Mouse (Mus musculus): ENCODE data around the gene Slc10a1. TPM values are rescaled to one million over a fixed set of nuclear protein-coding genes. Genes with fewer than 3 reads are reported as not detected.

Gene Slc10a1
- polyA plus RNA-seq, 1 experiment from 2014 or later = 0.47 TPM

DNA sequence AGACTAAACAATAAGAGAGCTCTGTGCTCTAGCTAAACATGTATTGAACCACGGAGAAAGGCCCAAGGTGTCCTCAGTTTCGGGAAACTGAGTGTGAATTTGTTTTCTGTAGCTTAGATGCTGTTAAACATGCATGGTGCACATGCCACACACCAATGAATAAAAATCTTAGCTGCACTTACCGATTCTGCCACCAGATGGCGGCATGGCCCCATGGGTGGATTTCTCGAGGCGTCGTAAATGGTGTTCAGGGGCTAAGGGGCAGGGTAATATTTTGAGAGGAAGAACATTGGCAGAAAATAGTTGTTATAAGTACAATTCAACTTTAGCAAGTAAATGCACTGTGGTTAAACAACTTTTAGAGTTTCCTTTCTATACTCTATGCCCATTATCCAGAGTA lies 13.8 kb upstream of the Slc10a1 start:
- Histone ChIP-seq H3K4me3 (ENCODE audit: low read depth, low read length) (no peak overlapping the region), H3K4me2 (ENCODE audit: low read depth, severe bottlenecking) (no peak overlapping the region), H3K4me1 (ENCODE audit: control insufficient read depth, insufficient read depth, low read length) (no peaks in the 10 kb centered on the region), H3K36me3 (ENCODE audit: control insufficient read depth, insufficient read depth, low read length) (no peaks in the 10 kb centered on the region), H3K9ac (ENCODE audit: low read length) (no peak overlapping the region), H3K27me3 (ENCODE audit: control insufficient read depth, insufficient read depth, low read length) (no peaks in the 10 kb centered on the region), H3K9me3 (ENCODE audit: control insufficient read depth, low read length) (no peaks in the 10 kb centered on the region), H3K27ac (replicated peaks; ENCODE audit: low read depth, low read length) (no peak overlapping the region)
- WGBS = under 1% methylated on average over 7 of the region's 7 CpGs
- DNase-seq (ENCODE audit: low spot score) (peak; percentile 91), ATAC-seq (ENCODE audit: insufficient number of reproducible peaks, low FRiP score, low TSS enrichment, low read depth) (no peak)

DNA sequence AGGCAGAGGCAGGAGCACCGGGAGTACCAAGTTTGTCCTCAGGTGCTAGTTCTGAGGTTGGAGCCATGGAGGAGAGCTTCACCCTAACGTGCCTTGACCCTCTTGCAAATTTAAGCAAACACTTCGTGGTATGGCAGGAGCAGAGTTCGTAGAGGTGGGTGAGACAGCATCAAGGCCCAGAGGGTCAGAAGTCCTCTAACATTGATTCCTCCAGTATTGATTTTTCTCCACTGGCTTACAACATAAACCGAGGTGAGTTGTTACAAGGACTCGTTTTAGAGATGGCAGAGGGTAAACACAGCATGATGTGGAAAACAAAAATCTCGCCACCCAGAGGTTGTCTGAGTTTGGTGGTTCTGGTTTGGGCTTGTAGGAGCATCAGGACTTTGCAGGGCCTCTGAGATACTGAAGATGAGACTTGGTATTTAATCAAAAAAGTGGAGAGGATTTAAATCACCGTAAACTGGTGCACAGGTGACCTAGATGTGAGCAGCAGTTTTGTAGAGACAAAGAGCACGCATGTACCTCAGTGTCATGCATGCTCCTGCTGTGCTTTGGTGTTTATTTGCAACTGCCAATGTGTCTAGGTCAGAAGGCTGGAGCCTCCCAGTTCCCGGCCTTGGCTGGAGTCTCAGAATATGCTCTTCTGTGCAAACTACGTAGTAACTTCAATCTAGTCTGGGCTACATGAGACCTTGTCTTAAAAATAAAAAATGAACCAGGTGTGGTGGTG lies 7.6 kb upstream of the Slc10a1 start:
- ATAC-seq (ENCODE audit: insufficient number of reproducible peaks, low FRiP score, low TSS enrichment, low read depth) (no peak), DNase-seq (ENCODE audit: low spot score) (no peak)
- H3K4me2 ChIP-seq (ENCODE audit: low read depth, severe bottlenecking) = no peak overlapping the region
- H3K4me1 ChIP-seq (ENCODE audit: control insufficient read depth, insufficient read depth, low read length) = no peaks in the 10 kb centered on the region
- 86% methylated on average over 11 of the region's 11 CpGs for WGBS
- no peak overlapping the region for H3K4me3 ChIP-seq (ENCODE audit: low read depth, low read length)
- no peak overlapping the region for H3K9ac ChIP-seq (ENCODE audit: low read length)
- no peaks in the 10 kb centered on the region for H3K27me3 ChIP-seq (ENCODE audit: control insufficient read depth, insufficient read depth, low read length)
- no peaks in the 10 kb centered on the region for H3K9me3 ChIP-seq (ENCODE audit: control insufficient read depth, low read length)
- no peaks in the 10 kb centered on the region for H3K36me3 ChIP-seq (ENCODE audit: control insufficient read depth, insufficient read depth, low read length)
- no peak overlapping the region for H3K27ac ChIP-seq (replicated peaks; ENCODE audit: low read depth, low read length)

DNA sequence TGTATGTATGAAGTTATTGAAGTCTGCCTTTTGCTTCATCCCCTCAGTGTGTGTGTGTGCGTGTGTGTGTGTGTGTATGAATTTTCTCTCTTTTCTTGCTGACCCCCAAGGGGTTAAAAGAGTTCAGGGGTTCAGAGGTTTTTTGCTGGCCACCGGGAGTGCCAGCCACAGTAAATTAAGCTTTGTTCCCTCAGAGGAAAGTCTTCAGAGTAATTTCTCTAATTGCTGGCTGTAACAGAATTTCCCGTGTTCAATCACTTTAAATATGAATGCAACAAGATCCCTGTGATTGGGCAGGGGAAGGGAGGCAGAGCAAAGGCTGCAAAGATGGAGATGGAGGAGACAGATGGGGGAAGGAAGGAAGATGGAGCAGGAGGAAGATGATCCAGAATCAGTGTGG lies 3.3 kb upstream of the Slc10a1 start:
- no peak overlapping the region for H3K9ac ChIP-seq (ENCODE audit: low read length)
- no peaks in the 10 kb centered on the region for H3K36me3 ChIP-seq (ENCODE audit: control insufficient read depth, insufficient read depth, low read length)
- DNase-seq (ENCODE audit: low spot score) = no peak
- H3K27me3 ChIP-seq (ENCODE audit: control insufficient read depth, insufficient read depth, low read length) = no peaks in the 10 kb centered on the region
- H3K4me2 ChIP-seq (ENCODE audit: low read depth, severe bottlenecking) = no peak overlapping the region
- H3K4me1 ChIP-seq (ENCODE audit: control insufficient read depth, insufficient read depth, low read length) = no peaks in the 10 kb centered on the region
- ATAC-seq (ENCODE audit: insufficient number of reproducible peaks, low FRiP score, low TSS enrichment, low read depth) = no peak
- no peaks in the 10 kb centered on the region for H3K9me3 ChIP-seq (ENCODE audit: control insufficient read depth, low read length)
- 31% methylated on average over 3 of the region's 3 CpGs for WGBS
- no peak overlapping the region for H3K4me3 ChIP-seq (ENCODE audit: low read depth, low read length)
- no peak overlapping the region for H3K27ac ChIP-seq (replicated peaks; ENCODE audit: low read depth, low read length)

DNA sequence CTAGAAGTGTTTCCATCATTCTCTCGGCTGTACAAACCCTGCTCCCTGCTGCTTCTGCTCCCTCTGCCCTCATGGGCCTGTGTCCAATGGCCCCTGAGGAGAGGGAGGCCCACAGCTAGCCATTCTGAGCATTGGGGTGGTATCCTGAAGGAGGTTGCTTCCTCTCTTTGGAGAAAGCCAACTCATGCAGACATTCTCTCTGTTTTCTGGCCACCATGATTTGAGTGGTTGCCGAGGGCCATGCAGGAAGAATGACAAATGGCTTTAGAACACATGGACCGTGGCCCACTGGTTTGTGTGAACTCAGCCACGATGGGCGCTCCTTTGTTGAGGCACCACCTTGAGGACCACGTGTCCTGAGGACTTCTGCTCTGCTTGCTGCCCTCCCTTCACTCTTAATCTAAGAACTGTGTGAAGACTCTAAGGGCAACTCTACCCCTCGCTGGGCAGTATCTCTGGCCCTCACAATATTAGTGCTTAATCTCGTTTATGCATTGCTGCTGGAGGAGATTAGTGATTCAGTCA lies 1.7 kb upstream of the Slc10a1 start:
- ATAC-seq (ENCODE audit: insufficient number of reproducible peaks, low FRiP score, low TSS enrichment, low read depth) (no peak), DNase-seq (ENCODE audit: low spot score) (no peak)
- H3K36me3 ChIP-seq (ENCODE audit: control insufficient read depth, insufficient read depth, low read length) = no peaks in the 10 kb centered on the region
- WGBS = 81% methylated on average over 8 of the region's 8 CpGs
- no peaks in the 10 kb centered on the region for H3K9me3 ChIP-seq (ENCODE audit: control insufficient read depth, low read length)
- H3K4me2 ChIP-seq (ENCODE audit: low read depth, severe bottlenecking) = no peak overlapping the region
- no peak overlapping the region for H3K9ac ChIP-seq (ENCODE audit: low read length)
- H3K4me1 ChIP-seq (ENCODE audit: control insufficient read depth, insufficient read depth, low read length) = no peaks in the 10 kb centered on the region
- no peak overlapping the region for H3K27ac ChIP-seq (replicated peaks; ENCODE audit: low read depth, low read length)
- no peaks in the 10 kb centered on the region for H3K27me3 ChIP-seq (ENCODE audit: control insufficient read depth, insufficient read depth, low read length)
- H3K4me3 ChIP-seq (ENCODE audit: low read depth, low read length) = no peak overlapping the region

DNA sequence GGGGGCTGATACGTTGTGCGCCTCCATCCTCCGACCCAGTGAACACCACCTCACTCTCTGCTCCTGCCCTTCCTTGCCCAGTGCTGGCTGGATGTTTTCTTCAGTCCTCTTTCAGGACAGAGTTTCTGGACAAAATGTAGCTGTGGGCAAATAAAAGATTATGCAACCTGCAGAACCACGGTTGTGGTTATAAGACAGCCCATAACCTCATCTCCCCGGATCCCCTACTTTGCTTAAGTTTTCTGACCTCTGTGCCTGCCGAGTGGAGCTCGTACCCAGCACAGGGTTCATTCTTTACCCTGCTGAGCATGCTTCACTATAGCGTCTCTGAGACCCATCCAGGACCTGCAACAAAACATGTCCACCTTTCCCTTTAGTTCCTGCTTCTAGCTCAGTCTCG lies 587 bp downstream of the Slc10a1 start:
- DNase-seq (ENCODE audit: low spot score) (no peak), ATAC-seq (ENCODE audit: insufficient number of reproducible peaks, low FRiP score, low TSS enrichment, low read depth) (no peak)
- Histone ChIP-seq H3K4me3 (ENCODE audit: low read depth, low read length) (no peak overlapping the region), H3K27ac (replicated peaks; ENCODE audit: low read depth, low read length) (no peak overlapping the region), H3K27me3 (ENCODE audit: control insufficient read depth, insufficient read depth, low read length) (no peaks in the 10 kb centered on the region), H3K4me1 (ENCODE audit: control insufficient read depth, insufficient read depth, low read length) (no peaks in the 10 kb centered on the region), H3K4me2 (ENCODE audit: low read depth, severe bottlenecking) (no peak overlapping the region), H3K9me3 (ENCODE audit: control insufficient read depth, low read length) (no peaks in the 10 kb centered on the region), H3K9ac (ENCODE audit: low read length) (no peak overlapping the region), H3K36me3 (ENCODE audit: control insufficient read depth, insufficient read depth, low read length) (no peaks in the 10 kb centered on the region)
- 86% methylated on average over 9 of the region's 9 CpGs for WGBS

DNA sequence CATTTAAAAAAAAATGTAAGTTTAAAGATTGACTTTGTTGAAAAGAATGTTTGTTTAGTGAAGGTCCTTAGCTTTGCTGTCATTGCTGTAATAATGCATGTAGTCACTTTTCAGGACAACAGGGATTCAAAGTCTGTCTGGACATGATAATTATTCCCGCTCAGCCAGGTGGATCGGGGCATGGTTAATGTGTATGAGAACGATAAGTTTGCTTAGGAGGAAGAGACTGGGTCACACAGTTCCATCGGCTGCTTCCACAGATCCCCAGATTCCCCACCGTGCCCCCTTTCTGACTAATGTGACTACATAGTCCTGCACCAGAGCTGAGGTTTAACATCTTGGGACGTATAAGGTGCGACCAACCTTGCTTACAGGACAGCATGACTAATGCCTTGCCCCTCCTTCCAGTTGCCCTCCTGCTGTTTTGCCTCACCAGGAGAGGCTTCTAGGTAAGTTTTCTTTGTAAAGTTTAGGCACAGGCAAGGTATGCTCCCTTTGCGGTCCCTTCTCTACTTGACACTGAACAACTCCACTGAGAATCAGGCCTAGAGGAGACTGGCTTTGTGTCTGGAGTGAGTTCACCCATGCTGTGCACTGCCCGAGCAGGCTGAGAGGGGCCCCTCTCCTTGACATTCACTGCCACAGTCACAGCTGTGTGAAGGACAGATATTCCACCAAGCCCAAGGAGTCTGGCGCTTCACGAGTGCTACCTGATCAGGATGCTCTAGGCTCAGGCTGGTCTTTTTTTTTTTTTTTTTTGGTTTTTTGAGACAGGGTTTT lies 2.3 kb downstream of the Slc10a1 start:
- Histone ChIP-seq H3K4me3 (ENCODE audit: low read depth, low read length) (no peak overlapping the region), H3K9me3 (ENCODE audit: control insufficient read depth, low read length) (no peaks in the 10 kb centered on the region), H3K4me1 (ENCODE audit: control insufficient read depth, insufficient read depth, low read length) (no peaks in the 10 kb centered on the region), H3K9ac (ENCODE audit: low read length) (no peak overlapping the region), H3K27me3 (ENCODE audit: control insufficient read depth, insufficient read depth, low read length) (no peaks in the 10 kb centered on the region), H3K4me2 (ENCODE audit: low read depth, severe bottlenecking) (no peak overlapping the region), H3K36me3 (ENCODE audit: control insufficient read depth, insufficient read depth, low read length) (no peaks in the 10 kb centered on the region), H3K27ac (replicated peaks; ENCODE audit: low read depth, low read length) (no peak overlapping the region)
- no peak for DNase-seq (ENCODE audit: low spot score)
- ATAC-seq (ENCODE audit: insufficient number of reproducible peaks, low FRiP score, low TSS enrichment, low read depth) = no peak
- WGBS = 83% methylated on average over 11 of the region's 11 CpGs

DNA sequence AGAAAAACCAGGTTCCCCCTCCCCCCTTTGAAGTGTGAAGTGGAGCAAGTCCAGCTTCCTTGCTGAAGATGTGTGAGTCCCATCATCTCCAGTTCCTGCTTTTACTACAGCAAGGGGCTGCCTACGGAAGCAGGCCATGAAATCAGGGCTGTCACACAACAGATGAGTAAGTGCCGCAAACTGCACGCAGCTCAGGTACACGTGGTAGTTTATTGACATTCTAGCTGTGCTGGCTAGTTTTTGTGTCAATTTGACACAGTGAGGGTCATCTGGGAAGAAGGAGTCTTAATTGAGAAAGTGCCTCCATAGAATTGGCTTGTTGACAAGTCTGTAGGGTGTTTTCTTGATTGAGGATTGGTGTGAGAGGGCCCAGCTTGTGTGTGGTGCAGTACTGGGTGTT lies 5.9 kb downstream of the Slc10a1 start:
- Histone ChIP-seq H3K36me3 (ENCODE audit: control insufficient read depth, insufficient read depth, low read length) (peaks cover 8% of the 10 kb centered on the region), H3K9ac (ENCODE audit: low read length) (no peak overlapping the region), H3K27ac (replicated peaks; ENCODE audit: low read depth, low read length) (no peak overlapping the region), H3K9me3 (ENCODE audit: control insufficient read depth, low read length) (no peaks in the 10 kb centered on the region), H3K27me3 (ENCODE audit: control insufficient read depth, insufficient read depth, low read length) (no peaks in the 10 kb centered on the region), H3K4me1 (ENCODE audit: control insufficient read depth, insufficient read depth, low read length) (no peaks in the 10 kb centered on the region), H3K4me2 (ENCODE audit: low read depth, severe bottlenecking) (no peak overlapping the region), H3K4me3 (ENCODE audit: low read depth, low read length) (no peak overlapping the region)
- WGBS = 66% methylated on average over 4 of the region's 4 CpGs
- ATAC-seq (ENCODE audit: insufficient number of reproducible peaks, low FRiP score, low TSS enrichment, low read depth) (no peak), DNase-seq (ENCODE audit: low spot score) (no peak)

DNA sequence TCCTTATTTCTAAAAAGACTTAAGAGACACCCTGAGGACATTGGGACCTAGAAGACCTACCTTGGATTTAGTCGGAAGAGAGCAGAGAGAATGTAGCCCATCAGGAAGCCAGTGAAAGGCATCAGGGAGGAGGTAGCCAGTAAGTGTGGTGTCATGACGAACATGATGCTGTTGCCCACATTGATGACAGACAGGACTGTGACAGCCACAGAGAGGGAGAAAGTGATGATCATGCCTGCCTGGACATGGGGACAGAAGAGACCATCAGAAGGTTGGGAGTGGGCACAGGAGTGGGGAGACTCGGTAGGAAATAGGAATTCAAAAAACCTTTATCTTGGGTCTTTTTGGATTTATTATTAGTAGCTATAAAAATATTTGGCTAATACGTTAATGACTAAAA lies 10.5 kb downstream of the Slc10a1 start:
- no peak for ATAC-seq (ENCODE audit: insufficient number of reproducible peaks, low FRiP score, low TSS enrichment, low read depth)
- 94% methylated on average over 4 of the region's 4 CpGs for WGBS
- Histone ChIP-seq H3K9me3 (ENCODE audit: control insufficient read depth, low read length) (no peaks in the 10 kb centered on the region), H3K9ac (ENCODE audit: low read length) (no peak overlapping the region), H3K27me3 (ENCODE audit: control insufficient read depth, insufficient read depth, low read length) (no peaks in the 10 kb centered on the region), H3K4me1 (ENCODE audit: control insufficient read depth, insufficient read depth, low read length) (no peaks in the 10 kb centered on the region), H3K36me3 (ENCODE audit: control insufficient read depth, insufficient read depth, low read length) (peaks cover 26% of the 10 kb centered on the region), H3K4me2 (ENCODE audit: low read depth, severe bottlenecking) (no peak overlapping the region), H3K27ac (replicated peaks; ENCODE audit: low read depth, low read length) (no peak overlapping the region), H3K4me3 (ENCODE audit: low read depth, low read length) (no peak overlapping the region)
- no peak for DNase-seq (ENCODE audit: low spot score)

Measured in limb, embryonic 11.5 days (tissue).